Comparison of ENCODE assay signal across 22 mouse cellular contexts in the genomic region with DNA sequence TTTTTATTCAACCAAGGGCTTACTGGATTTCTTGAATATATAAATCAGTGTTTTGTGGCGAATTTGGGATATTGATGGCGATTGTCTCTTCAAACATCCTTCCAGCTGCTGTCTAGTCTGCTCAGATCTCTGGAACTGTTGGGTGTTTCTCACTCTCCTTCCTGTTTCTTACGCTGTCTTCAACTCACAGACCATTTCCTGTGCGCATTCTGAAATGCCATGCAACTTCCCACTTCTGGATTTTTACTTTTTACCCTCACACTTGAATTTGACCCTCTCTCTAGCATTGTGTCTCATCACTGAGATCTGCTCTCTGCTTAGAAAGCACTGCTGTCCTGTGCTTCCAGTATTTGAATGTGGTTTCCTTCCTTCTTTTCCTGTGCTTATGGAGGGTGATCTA. TPM values are rescaled to one million over a fixed set of nuclear protein-coding genes. Genes with fewer than 3 reads are reported as not detected.
A peak's percentile ranks its signal among the peaks of the same experiment; 100 is the strongest.
DNase-seq lines count a peak whose midpoint lies in the region; ATAC-seq lines count a peak whose summit lies in the region.
"Had no signal": no experiment of that assay in that cellular context is flagged by ENCODE, and none has a peak within 500 bp of the region (broad histone marks: within the 10 kb centered on the region; RNA-seq: fewer than 3 reads in every experiment).

No protein-coding gene starts in this region.

- peak; percentile 64 for DNase-seq in heart, adult 11 months
- no peak for DNase-seq in heart, postnatal 25 days (ENCODE audit: low spot score)
- DNase-seq in 416B (ENCODE audit: low read depth), result peak; percentile 6
- DNase-seq in urinary bladder, adult 18-20 months (ENCODE audit: low spot score in 2 of 2), result no peak
- no peak for DNase-seq in gastrocnemius, adult 18-20 months (ENCODE audit: low spot score)
- DNase-seq in urinary bladder, postnatal 4 days (ENCODE audit: low spot score in 2 of 2), result no peak
- DNase-seq: adrenal gland, adult 8-10 months; adrenal gland, postnatal 14 days; adrenal gland, postnatal 36 days; cerebellum, adult 11-12 months; cerebellum, adult 8-10 months; cerebellum, adult 9-11 months; cerebellum, postnatal 25 days; embryo, embryonic 11 days had no signal

- peak; percentile 52; the same call in 1 of the 2 replicates for ATAC-seq in common myeloid progenitor, adult 5-6 weeks (replicated peaks; ENCODE audit: low read depth, poor library complexity, severe bottlenecking)
- ATAC-seq in megakaryocyte, adult 5-6 weeks (ENCODE audit: poor library complexity, severe bottlenecking), result peak; percentile 60; the same call in 1 of the 2 replicates
- ATAC-seq: activated CD4-positive, CD25-positive, alpha-beta regulatory T cell, adult 4 months; forebrain, embryonic 14.5 days; forebrain, embryonic 16.5 days; Patski had no signal

- intact Hi-C loops in heart, postnatal 25 days (cut with DNase I), result loop anchor here (5.0 kb wide), 1 partner anchor 45 kb away; a partner anchor contains a TSS

RNA-seq across cellular contexts. Expression of a gene that starts 5.0 kb away (rescaled TPM):
- total RNA-seq in heart, postnatal 25 days (2021), result not detected
- not detected in 2 replicates for total RNA-seq in common myeloid progenitor, adult 5-6 weeks (2017)
- not detected in 2 replicates for total RNA-seq in megakaryocyte, adult 5-6 weeks (2015)
- not detected in 2 replicates for total RNA-seq in megakaryocyte, adult 5-6 weeks (2017)
- not detected for total RNA-seq in gastrocnemius, adult 18-20 months (2021)
- total RNA-seq: adrenal gland, adult 18-20 months; adrenal gland, adult 8-10 months; adrenal gland, postnatal 14 days; adrenal gland, postnatal 36 days had no signal

RNA-seq across cellular contexts. Expression of a gene that starts 21.8 kb away (rescaled TPM):
- total RNA-seq in heart, postnatal 25 days (2021), result 1 to 10 TPM; 3.1 to 3.8 TPM
- total RNA-seq in common myeloid progenitor, adult 5-6 weeks (2017), result not detected in 2 replicates
- total RNA-seq in megakaryocyte, adult 5-6 weeks (2015), result not detected in 2 replicates
- not detected in 2 replicates for total RNA-seq in megakaryocyte, adult 5-6 weeks (2017)
- 1 to 10 TPM in 1 of 2 experiments, under 1 TPM in 1; 0.88 to 1.0 TPM for total RNA-seq in gastrocnemius, adult 18-20 months (2021)
- total RNA-seq: G1E had no signal

RNA-seq across cellular contexts. Expression of a gene that starts 44.7 kb away (rescaled TPM):
- total RNA-seq in heart, postnatal 25 days (2021), result under 1 TPM; 0.17 to 0.23 TPM
- not detected in 2 replicates for total RNA-seq in common myeloid progenitor, adult 5-6 weeks (2017)
- not detected in 2 replicates for total RNA-seq in megakaryocyte, adult 5-6 weeks (2015)
- not detected in 2 replicates for total RNA-seq in megakaryocyte, adult 5-6 weeks (2017)
- under 1 TPM in 1 of 2 experiments, not detected in 1; 0.07 TPM for total RNA-seq in gastrocnemius, adult 18-20 months (2021)

RNA-seq across cellular contexts. Expression of a gene that starts 55.1 kb away (rescaled TPM):
- total RNA-seq in heart, postnatal 25 days (2021), result not detected
- total RNA-seq in common myeloid progenitor, adult 5-6 weeks (2017), result not detected in 2 replicates
- total RNA-seq in megakaryocyte, adult 5-6 weeks (2015), result not detected in 2 replicates
- total RNA-seq in megakaryocyte, adult 5-6 weeks (2017), result not detected in 2 replicates
- total RNA-seq in gastrocnemius, adult 18-20 months (2021), result not detected
- total RNA-seq: adrenal gland, adult 18-20 months; adrenal gland, adult 8-10 months; adrenal gland, postnatal 14 days; adrenal gland, postnatal 36 days had no signal

Comparison
In these comparisons a context has a peak if more than half of its experiments do, and no peak if none do; other contexts are left out.
1. DNase-seq: peak in heart, adult 11 months (single experiment) and 416B (single experiment); none in heart, postnatal 25 days (single experiment), urinary bladder, adult 18-20 months (0 of 2), gastrocnemius, adult 18-20 months (single experiment) and urinary bladder, postnatal 4 days (0 of 2).